In genomic region chr13:23577835-23578234, GRCm38 (mm10) we compare ENCODE assay signal across 23 mouse cellular contexts. TPM values are rescaled to one million over a fixed set of nuclear protein-coding genes. Genes with fewer than 3 reads are reported as not detected.
DNase-seq lines count a peak whose midpoint lies in the region; ATAC-seq and TF ChIP-seq lines count a peak whose summit lies in the region.
"Had no signal": no experiment of that assay in that cellular context is flagged by ENCODE, and none has a peak within 500 bp of the region (broad histone marks: within the 10 kb centered on the region; RNA-seq: fewer than 3 reads in every experiment).

No protein-coding gene starts in this region.

- TF ChIP-seq EP300 in heart, adult 2 months (IDR thresholded peaks at IDR 0.05; ENCODE audit: insufficient read depth, low read depth, low read length), result no peak

- H3K9ac ChIP-seq in hindbrain, embryonic 11.5 days (ENCODE audit: low read depth, low read length), result no peak overlapping the region
- no peak overlapping the region for H3K9ac ChIP-seq in hindbrain, embryonic 12.5 days
- no peak overlapping the region for H3K9ac ChIP-seq in midbrain, postnatal 0 days (replicated peaks; ENCODE audit: low read length, poor library complexity, severe bottlenecking)
- H3K9ac ChIP-seq in liver, embryonic 16.5 days (ENCODE audit: low read depth, low read length), result peak overlapping the region; percentile 54
- H3K9ac ChIP-seq in heart, adult 2 months (ENCODE audit: low read depth, low read length), result no peak overlapping the region
- H3K9ac ChIP-seq: heart, embryonic 15.5 days; midbrain, embryonic 13.5 days had no signal

- WGBS in hindbrain, embryonic 11.5 days, result 87% methylated on average over 1 of the region's 1 CpGs
- 93% methylated on average over 1 of the region's 1 CpGs for WGBS in hindbrain, embryonic 12.5 days
- WGBS in midbrain, embryonic 10.5 days, result 98% methylated on average over 1 of the region's 1 CpGs
- 98% methylated on average over 1 of the region's 1 CpGs for WGBS in midbrain, postnatal 0 days
- 63% methylated on average over 1 of the region's 1 CpGs for whole genome bisulfite sequencing in liver, embryonic 16.5 days (ENCODE audit: insufficient replicate concordance)
- 96% methylated on average over 1 of the region's 1 CpGs for WGBS in heart, adult 2 months

- H3K9me3 ChIP-seq in hindbrain, embryonic 11.5 days (ENCODE audit: control insufficient read depth, low read length), result no peaks in the 10 kb centered on the region
- H3K9me3 ChIP-seq in hindbrain, embryonic 12.5 days (replicated peaks), result no peaks in the 10 kb centered on the region
- H3K9me3 ChIP-seq in midbrain, embryonic 10.5 days (replicated peaks), result no peaks in the 10 kb centered on the region
- no peaks in the 10 kb centered on the region for H3K9me3 ChIP-seq in midbrain, postnatal 0 days (ENCODE audit: low read length)
- H3K9me3 ChIP-seq in liver, embryonic 16.5 days (replicated peaks; ENCODE audit: control insufficient read depth, low read length), result no peaks in the 10 kb centered on the region
- H3K9me3 ChIP-seq: G1E; heart, embryonic 15.5 days; limb, embryonic 13.5 days; midbrain, embryonic 13.5 days had no signal

- H3K36me3 ChIP-seq in hindbrain, embryonic 11.5 days (ENCODE audit: control insufficient read depth, insufficient read depth, low read length), result no peaks in the 10 kb centered on the region
- no peaks in the 10 kb centered on the region for H3K36me3 ChIP-seq in hindbrain, embryonic 12.5 days
- H3K36me3 ChIP-seq in midbrain, embryonic 10.5 days, result no peaks in the 10 kb centered on the region
- no peaks in the 10 kb centered on the region for H3K36me3 ChIP-seq in midbrain, postnatal 0 days (ENCODE audit: insufficient read depth, low read length)
- H3K36me3 ChIP-seq in liver, embryonic 16.5 days (ENCODE audit: control insufficient read depth, insufficient read depth), result no peaks in the 10 kb centered on the region
- H3K36me3 ChIP-seq in heart, adult 2 months (ENCODE audit: control insufficient read depth, insufficient read depth, low read length), result peaks cover 4% of the 10 kb centered on the region; the same call in 1 of the 2 replicates
- H3K36me3 ChIP-seq: G1E; heart, embryonic 15.5 days; limb, embryonic 13.5 days; midbrain, embryonic 13.5 days had no signal

- DNase-seq in embryo, embryonic 10.5 days (ENCODE audit: low spot score), result peak; percentile 36
- no peak for DNase-seq in embryo, embryonic 10 days (ENCODE audit: low spot score)
- DNase-seq in hindbrain, embryonic 11.5 days (ENCODE audit: low spot score), result no peak
- no peak for DNase-seq in midbrain, embryonic 10.5 days (ENCODE audit: low spot score)
- DNase-seq in midbrain, postnatal 0 days (ENCODE audit: low spot score), result no peak
- no peak for DNase-seq in heart, adult 2 months
- DNase-seq: adrenal gland, postnatal 14 days; cerebellum, adult 11 months; cerebellum, postnatal 10 days; gastrocnemius, postnatal 14 days; heart, adult 18-20 months; heart, postnatal 4 days; kidney, adult 9 months; kidney, postnatal 4 days; right cerebral cortex, postnatal 14 days; thymus, postnatal 36 days had no signal

- H3K27me3 ChIP-seq in hindbrain, embryonic 11.5 days (ENCODE audit: control insufficient read depth, insufficient read depth, low read length), result no peaks in the 10 kb centered on the region
- H3K27me3 ChIP-seq in hindbrain, embryonic 12.5 days, result no peaks in the 10 kb centered on the region
- H3K27me3 ChIP-seq in midbrain, embryonic 10.5 days (ENCODE audit: low read depth, poor library complexity, severe bottlenecking), result no peaks in the 10 kb centered on the region
- no peaks in the 10 kb centered on the region for H3K27me3 ChIP-seq in midbrain, postnatal 0 days (ENCODE audit: insufficient read depth, low read length)
- H3K27me3 ChIP-seq in liver, embryonic 16.5 days (ENCODE audit: control insufficient read depth, insufficient read depth, low read depth, low read length), result no peaks in the 10 kb centered on the region
- H3K27me3 ChIP-seq in heart, adult 2 months (ENCODE audit: control insufficient read depth, insufficient read depth, low read length), result no peaks in the 10 kb centered on the region
- H3K27me3 ChIP-seq: heart, embryonic 15.5 days; limb, embryonic 13.5 days; midbrain, embryonic 13.5 days had no signal

- H3K4me3 ChIP-seq in hindbrain, embryonic 11.5 days (ENCODE audit: low read depth, low read length), result no peak overlapping the region
- no peak overlapping the region for H3K4me3 ChIP-seq in hindbrain, embryonic 12.5 days
- no peak overlapping the region for H3K4me3 ChIP-seq in midbrain, embryonic 10.5 days
- H3K4me3 ChIP-seq in midbrain, postnatal 0 days (ENCODE audit: low read depth, low read length), result no peak overlapping the region
- H3K4me3 ChIP-seq in liver, embryonic 16.5 days (ENCODE audit: low read depth, low read length), result peak overlapping the region; percentile 34
- no peak overlapping the region for H3K4me3 ChIP-seq in heart, adult 2 months
- H3K4me3 ChIP-seq: heart, embryonic 15.5 days; midbrain, embryonic 13.5 days had no signal

- no peak for ATAC-seq in hindbrain, embryonic 11.5 days (ENCODE audit: low FRiP score)
- ATAC-seq in hindbrain, embryonic 12.5 days (ENCODE audit: low FRiP score), result no peak
- ATAC-seq in midbrain, postnatal 0 days (ENCODE audit: low FRiP score), result no peak
- no peak for ATAC-seq in liver, embryonic 16.5 days (ENCODE audit: low read depth)
- ATAC-seq: midbrain, embryonic 13.5 days had no signal

- H3K79me2 ChIP-seq in heart, adult 2 months (replicated peaks; ENCODE audit: control insufficient read depth, insufficient read depth, low read length), result no peaks in the 10 kb centered on the region

- H3K4me2 ChIP-seq in hindbrain, embryonic 11.5 days (replicated peaks; ENCODE audit: low read depth, low read length), result no peak overlapping the region
- H3K4me2 ChIP-seq in hindbrain, embryonic 12.5 days (replicated peaks), result no peak overlapping the region
- H3K4me2 ChIP-seq in midbrain, postnatal 0 days (ENCODE audit: low read depth, low read length, poor library complexity, severe bottlenecking), result no peak overlapping the region
- peak overlapping the region; percentile 32 for H3K4me2 ChIP-seq in liver, embryonic 16.5 days (ENCODE audit: low read depth, low read length)

- TF ChIP-seq POLR2A in heart, adult 2 months (IDR thresholded peaks at IDR 0.05; ENCODE audit: insufficient read depth, low read depth, low read length), result no peak

- H3K27ac ChIP-seq in hindbrain, embryonic 11.5 days (ENCODE audit: low read depth, low read length), result 0 out of 2 replicates have a peak overlapping the region, but pooled peaks have one; percentile 24
- H3K27ac ChIP-seq in hindbrain, embryonic 12.5 days, result no peak overlapping the region
- peak overlapping the region; percentile 92 for H3K27ac ChIP-seq in midbrain, embryonic 10.5 days (replicated peaks)
- H3K27ac ChIP-seq in midbrain, postnatal 0 days (ENCODE audit: low read depth, low read length), result no peak overlapping the region
- peak overlapping the region; percentile 80 for H3K27ac ChIP-seq in liver, embryonic 16.5 days (ENCODE audit: low read length)
- H3K27ac ChIP-seq in heart, adult 2 months, result no peak overlapping the region
- H3K27ac ChIP-seq: heart, embryonic 15.5 days; midbrain, embryonic 13.5 days had no signal

- intact Hi-C loops in heart, adult 2 months (cut with DNase I), result no loop called here

- H3K4me1 ChIP-seq in hindbrain, embryonic 11.5 days (replicated peaks; ENCODE audit: control insufficient read depth, insufficient read depth, low read length), result peaks cover 2% of the 10 kb centered on the region; the same call in 1 of the 2 replicates
- peaks cover 31% of the 10 kb centered on the region for H3K4me1 ChIP-seq in hindbrain, embryonic 12.5 days
- H3K4me1 ChIP-seq in midbrain, embryonic 10.5 days, result peaks cover 47% of the 10 kb centered on the region
- peaks cover 10% of the 10 kb centered on the region; the same call in 1 of the 2 replicates for H3K4me1 ChIP-seq in midbrain, postnatal 0 days (ENCODE audit: insufficient read depth, low read length)
- H3K4me1 ChIP-seq in liver, embryonic 16.5 days (ENCODE audit: control insufficient read depth, low read depth, low read length), result peaks cover 26% of the 10 kb centered on the region
- H3K4me1 ChIP-seq in heart, adult 2 months (ENCODE audit: control insufficient read depth, insufficient read depth, low read length), result peaks cover 1% of the 10 kb centered on the region

- no peak for TF ChIP-seq CTCF in midbrain, postnatal 0 days (IDR thresholded peaks at IDR 0.05)
- no peak for TF ChIP-seq CTCF in heart, adult 2 months (IDR thresholded peaks at IDR 0.05)

RNA-seq across cellular contexts. Expression of gene Hist1h3d, which starts 2.3 kb away (rescaled TPM):
- 7.2 and 8.3 TPM in 2 replicates for polyA plus RNA-seq in hindbrain, embryonic 11.5 days (2014; fragmentation: Nextera tagmentation; extraction: Ambion mirVana)
- 2.2 and 4.8 TPM in 2 replicates for polyA plus RNA-seq in hindbrain, embryonic 12.5 days (2016; fragmentation: Nextera tagmentation; extraction: Ambion mirVana)
- 6.2 and 10.8 TPM in 2 replicates for polyA plus RNA-seq in midbrain, embryonic 10.5 days (2016; fragmentation: Nextera tagmentation; extraction: Ambion mirVana)
- 49.8 and 92.5 TPM in 2 replicates for total RNA-seq in midbrain, postnatal 0 days (2014; rRNA removed)
- 0.42 and 0.55 TPM in 2 replicates for polyA plus RNA-seq in midbrain, postnatal 0 days (2015; fragmentation: Nextera tagmentation; extraction: Ambion mirVana)
- 6.6 and 7.7 TPM in 2 replicates for polyA plus RNA-seq in liver, embryonic 16.5 days (2015; fragmentation: Nextera tagmentation; extraction: Ambion mirVana)
- 1 to 10 TPM; 1.5 to 2.3 TPM for total RNA-seq in heart, adult 2 months (2021)
- polyA plus RNA-seq in heart, adult 2 months (2012; rRNA removed), result 1.1 and 1.6 TPM in 2 replicates

RNA-seq across cellular contexts. Expression of gene Hist1h4d, which starts 3.6 kb away (rescaled TPM):
- polyA plus RNA-seq in hindbrain, embryonic 11.5 days (2014; fragmentation: Nextera tagmentation; extraction: Ambion mirVana), result 95.0 and 95.9 TPM in 2 replicates
- 66.9 and 82.3 TPM in 2 replicates for polyA plus RNA-seq in hindbrain, embryonic 12.5 days (2016; fragmentation: Nextera tagmentation; extraction: Ambion mirVana)
- 95.1 and 103 TPM in 2 replicates for polyA plus RNA-seq in midbrain, embryonic 10.5 days (2016; fragmentation: Nextera tagmentation; extraction: Ambion mirVana)
- 900 and 1,141 TPM in 2 replicates for total RNA-seq in midbrain, postnatal 0 days (2014; rRNA removed)
- 18.0 and 18.8 TPM in 2 replicates for polyA plus RNA-seq in midbrain, postnatal 0 days (2015; fragmentation: Nextera tagmentation; extraction: Ambion mirVana)
- polyA plus RNA-seq in liver, embryonic 16.5 days (2015; fragmentation: Nextera tagmentation; extraction: Ambion mirVana), result 126 and 155 TPM in 2 replicates
- total RNA-seq in heart, adult 2 months (2021), result 10 to 100 TPM; 47.3 to 51.7 TPM
- polyA plus RNA-seq in heart, adult 2 months (2012; rRNA removed), result 1.7 and 2.5 TPM in 2 replicates

RNA-seq across cellular contexts. Expression of gene Hist1h2ad, which starts 3.7 kb away (rescaled TPM):
- polyA plus RNA-seq in hindbrain, embryonic 11.5 days (2014; fragmentation: Nextera tagmentation; extraction: Ambion mirVana), result 1.0 and 2.9 TPM in 2 replicates
- 0.46 and 2.5 TPM in 2 replicates for polyA plus RNA-seq in hindbrain, embryonic 12.5 days (2016; fragmentation: Nextera tagmentation; extraction: Ambion mirVana)
- 0.67 and 1.3 TPM in 2 replicates for polyA plus RNA-seq in midbrain, embryonic 10.5 days (2016; fragmentation: Nextera tagmentation; extraction: Ambion mirVana)
- 162 and 232 TPM in 2 replicates for total RNA-seq in midbrain, postnatal 0 days (2014; rRNA removed)
- polyA plus RNA-seq in midbrain, postnatal 0 days (2015; fragmentation: Nextera tagmentation; extraction: Ambion mirVana), result not detected in 2 replicates
- 2.2 and 3.8 TPM in 2 replicates for polyA plus RNA-seq in liver, embryonic 16.5 days (2015; fragmentation: Nextera tagmentation; extraction: Ambion mirVana)
- total RNA-seq in heart, adult 2 months (2021), result 1 to 10 TPM; 1.4 to 2.8 TPM
- 0.61 TPM in 1 of 2 replicates, not detected in the other for polyA plus RNA-seq in heart, adult 2 months (2012; rRNA removed)

RNA-seq across cellular contexts. Expression of gene Hist1h2bf, which starts 3.8 kb away (rescaled TPM):
- 1.5 and 3.7 TPM in 2 replicates for polyA plus RNA-seq in hindbrain, embryonic 11.5 days (2014; fragmentation: Nextera tagmentation; extraction: Ambion mirVana)
- 4.4 and 7.2 TPM in 2 replicates for polyA plus RNA-seq in hindbrain, embryonic 12.5 days (2016; fragmentation: Nextera tagmentation; extraction: Ambion mirVana)
- polyA plus RNA-seq in midbrain, embryonic 10.5 days (2016; fragmentation: Nextera tagmentation; extraction: Ambion mirVana), result 3.8 TPM in 2 replicates
- total RNA-seq in midbrain, postnatal 0 days (2014; rRNA removed), result 194 and 327 TPM in 2 replicates
- 0.43 TPM in 1 of 2 replicates, not detected in the other for polyA plus RNA-seq in midbrain, postnatal 0 days (2015; fragmentation: Nextera tagmentation; extraction: Ambion mirVana)
- 3.7 and 5.9 TPM in 2 replicates for polyA plus RNA-seq in liver, embryonic 16.5 days (2015; fragmentation: Nextera tagmentation; extraction: Ambion mirVana)
- total RNA-seq in heart, adult 2 months (2021), result 1 to 10 TPM; 5.2 to 8.4 TPM
- 1.00 TPM in 1 of 2 replicates, not detected in the other for polyA plus RNA-seq in heart, adult 2 months (2012; rRNA removed)
- polyA plus RNA-seq: neural tube, embryonic 14.5 days had no signal

RNA-seq across cellular contexts. Expression of gene Hist1h2bg, which starts 6.6 kb away (rescaled TPM):
- 3.2 and 4.8 TPM in 2 replicates for polyA plus RNA-seq in hindbrain, embryonic 11.5 days (2014; fragmentation: Nextera tagmentation; extraction: Ambion mirVana)
- polyA plus RNA-seq in hindbrain, embryonic 12.5 days (2016; fragmentation: Nextera tagmentation; extraction: Ambion mirVana), result 4.8 and 7.1 TPM in 2 replicates
- 4.5 and 6.4 TPM in 2 replicates for polyA plus RNA-seq in midbrain, embryonic 10.5 days (2016; fragmentation: Nextera tagmentation; extraction: Ambion mirVana)
- 248 and 572 TPM in 2 replicates for total RNA-seq in midbrain, postnatal 0 days (2014; rRNA removed)
- polyA plus RNA-seq in midbrain, postnatal 0 days (2015; fragmentation: Nextera tagmentation; extraction: Ambion mirVana), result 2.8 and 4.5 TPM in 2 replicates
- polyA plus RNA-seq in liver, embryonic 16.5 days (2015; fragmentation: Nextera tagmentation; extraction: Ambion mirVana), result 10.6 and 13.5 TPM in 2 replicates
- 10 to 100 TPM; 16.4 to 19.5 TPM for total RNA-seq in heart, adult 2 months (2021)
- polyA plus RNA-seq in heart, adult 2 months (2012; rRNA removed), result 3.3 TPM in 2 replicates

Comparison
In these comparisons a context has a peak if more than half of its experiments do, and no peak if none do; other contexts are left out.
1. H3K27ac ChIP-seq: peak in hindbrain, embryonic 11.5 days (single experiment), midbrain, embryonic 10.5 days (single experiment) and liver, embryonic 16.5 days (single experiment); none in hindbrain, embryonic 12.5 days (single experiment), midbrain, postnatal 0 days (single experiment) and heart, adult 2 months (single experiment).